Mouse (Mus musculus): Measurements from ENCODE around the gene Smap1.
"Not testable (repeated sequence)": the region's sequence is repeated elsewhere in the genome, so short reads cannot be mapped to it uniquely, and the experiment has no call there.

The Smap1 gene

DNA sequence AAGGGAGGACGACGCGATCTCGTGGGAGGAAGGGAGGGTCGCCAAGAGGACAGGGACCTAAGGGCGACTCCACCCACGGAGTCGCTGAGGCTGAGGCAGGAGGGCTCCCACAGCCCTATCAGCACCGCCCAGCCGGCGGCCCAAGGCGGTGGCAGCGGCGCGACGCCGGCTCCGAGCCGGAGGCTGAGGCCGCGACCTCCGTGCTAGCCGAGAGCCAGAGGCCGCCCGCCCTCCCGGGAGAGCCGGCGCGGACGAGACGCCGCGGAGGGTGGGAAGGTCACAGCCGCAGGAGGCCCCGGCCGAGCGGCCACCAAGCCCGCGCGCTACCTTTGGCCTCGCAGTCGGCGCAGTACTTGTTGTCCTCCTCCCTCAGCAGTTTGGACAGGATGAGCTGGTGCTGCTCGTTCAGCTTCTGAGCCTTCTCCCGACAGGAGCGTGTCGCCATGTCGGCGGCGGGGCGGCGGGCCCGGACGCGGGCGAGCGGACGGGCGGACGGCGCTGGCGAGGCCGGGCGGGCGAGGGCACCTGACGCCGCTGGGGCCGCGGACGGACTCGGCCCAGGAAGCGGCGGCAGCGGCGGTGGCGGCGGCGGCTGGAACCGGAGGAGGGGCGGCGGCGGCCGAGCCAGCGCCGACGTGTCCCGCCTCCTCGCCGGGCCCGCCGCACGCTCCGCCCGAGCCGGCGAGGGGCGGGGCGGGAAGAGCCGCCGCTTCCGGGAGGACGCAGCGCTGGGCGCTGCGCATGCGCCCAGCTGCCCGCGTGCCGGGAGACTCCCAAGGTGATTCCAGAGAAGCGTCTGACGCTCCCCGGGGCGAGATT is at the start of gene Smap1:
TSS of gene Smap1 (minus strand) at position 607 of the 819 bp plus-strand sequence.
- DNase-seq (ENCODE audit: low spot score in 2 of 2), result peak; percentile 89 to 90

DNA sequence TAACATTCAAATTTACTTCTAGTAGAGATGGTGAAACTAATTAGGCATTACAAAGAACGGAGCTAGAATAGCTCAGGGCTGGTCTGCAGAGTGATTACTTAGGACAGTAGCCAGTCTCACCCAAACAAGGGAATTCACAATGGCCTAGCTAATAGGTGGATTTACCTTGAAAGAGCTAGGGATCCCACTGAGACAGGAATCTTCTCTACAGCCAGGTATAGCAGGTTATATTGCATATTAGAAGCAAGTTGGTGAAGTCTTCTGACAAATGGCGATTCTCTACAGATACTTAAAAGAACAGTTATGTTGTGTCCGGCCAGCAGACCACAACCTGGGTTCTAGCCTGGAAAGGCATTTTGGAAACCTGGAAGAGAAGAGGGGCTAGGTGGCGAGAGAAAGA is 49.0 kb upstream of the Smap1 start:
- DNase-seq (ENCODE audit: low spot score in 2 of 2), result not testable (repeated sequence)

- DNase-seq (ENCODE audit: low spot score in 2 of 2), result no peak
Observed at GRCm38 (mm10) chr1:23968027-23968725, 46.1 kb upstream of the Smap1 start.

DNA sequence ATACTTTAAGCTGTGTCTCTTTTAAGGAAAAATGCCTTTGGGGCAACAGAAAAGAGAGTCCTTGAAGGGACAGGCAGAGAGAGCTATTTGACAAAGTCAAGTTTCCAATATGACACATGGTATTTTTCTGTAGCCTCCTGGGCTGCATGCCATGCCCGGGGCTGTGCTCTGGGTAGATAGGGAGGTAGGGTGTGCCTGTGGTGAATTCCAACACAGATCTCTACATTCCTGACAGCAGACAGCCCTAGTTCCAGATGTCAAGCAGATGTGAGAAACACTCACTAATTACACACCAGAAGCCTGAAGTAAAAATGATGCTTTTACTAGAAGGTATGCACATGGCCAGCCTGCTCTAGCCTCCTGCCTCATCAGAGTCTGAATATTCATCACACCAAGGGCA is 44.1 kb upstream of the Smap1 start:
- DNase-seq (ENCODE audit: low spot score in 2 of 2), result no peak

GRCm38 (mm10) chr1:23959415-23959732 is 37.3 kb upstream of the Smap1 start:
- DNase-seq (ENCODE audit: low spot score in 2 of 2), result no peak

- DNase-seq (ENCODE audit: low spot score in 2 of 2), result no peak
Observed at GRCm38 (mm10) chr1:23958668-23959414, 36.7 kb upstream of the Smap1 start.

- no peak for DNase-seq (ENCODE audit: low spot score in 2 of 2)
Observed at GRCm38 (mm10) chr1:23958101-23958500, 36.0 kb upstream of the Smap1 start.

DNA sequence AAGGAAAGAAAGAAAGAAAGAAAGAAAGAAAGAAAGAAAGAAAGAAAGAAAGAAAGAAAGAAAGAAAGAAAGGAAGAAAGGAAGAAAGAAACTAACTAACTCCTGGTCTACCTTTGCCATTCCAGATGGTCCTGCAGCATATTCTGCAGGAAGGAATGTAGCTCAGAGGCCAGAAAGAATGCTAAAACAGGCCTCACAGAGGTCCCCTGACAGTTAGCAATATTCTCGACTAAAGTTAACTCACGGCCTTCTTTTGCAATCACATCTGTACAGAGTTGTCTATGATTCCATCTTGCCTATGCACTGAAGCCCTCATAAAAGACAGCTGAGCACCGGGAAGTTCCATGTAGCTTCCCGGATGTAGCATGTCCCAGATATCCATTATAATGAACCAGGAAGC is 33.4 kb upstream of the Smap1 start:
- DNase-seq (ENCODE audit: low spot score in 2 of 2), result no peak

- peak in 1 of 2 experiments; percentile 48 for DNase-seq (ENCODE audit: low spot score in 2 of 2)
Observed at GRCm38 (mm10) chr1:23953921-23954320, 31.8 kb upstream of the Smap1 start.

DNA sequence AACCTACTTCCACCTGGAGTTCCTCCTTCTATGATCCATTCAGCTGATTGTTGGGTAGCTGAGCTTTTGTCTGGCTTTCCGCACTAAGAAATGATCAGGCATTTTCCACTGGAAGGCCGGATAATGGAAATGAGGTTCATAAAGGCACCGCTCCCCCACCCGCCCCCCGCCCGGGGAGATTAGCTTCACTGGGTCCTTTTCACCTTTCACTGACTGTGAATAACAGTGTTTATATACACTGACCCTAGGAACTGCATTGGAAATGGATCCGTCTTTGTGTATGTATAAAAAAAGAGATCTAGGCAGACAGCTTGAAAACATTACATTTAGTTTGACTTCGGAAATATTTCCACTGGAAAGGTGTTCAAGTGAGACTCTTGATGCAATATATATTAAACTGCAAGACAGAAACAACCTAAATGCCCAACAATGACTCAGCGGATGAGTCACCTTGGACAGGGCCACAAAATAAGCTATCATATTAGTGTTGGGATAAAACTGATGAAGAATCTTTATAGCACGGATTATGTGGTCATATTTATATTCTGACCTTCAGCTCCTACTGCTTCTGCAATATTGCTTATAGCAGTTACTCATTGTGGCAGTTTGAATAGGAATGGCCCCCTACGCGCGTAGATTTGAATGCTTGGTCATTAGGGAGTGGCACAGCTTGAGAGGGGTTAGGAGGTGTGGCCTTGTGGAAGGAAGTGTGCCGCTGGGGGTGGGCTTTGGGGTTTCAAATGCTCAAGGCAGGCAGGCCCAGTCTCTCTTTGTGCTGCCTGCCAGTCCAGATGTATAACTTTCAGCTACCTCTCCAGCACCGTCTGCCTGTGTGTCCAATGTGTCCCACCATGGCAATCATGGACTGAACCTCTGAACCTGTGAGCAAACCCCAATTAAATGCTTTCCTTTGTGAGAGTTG is 26.9 kb upstream of the Smap1 start:
- DNase-seq (ENCODE audit: low spot score in 2 of 2), result no peak

DNA sequence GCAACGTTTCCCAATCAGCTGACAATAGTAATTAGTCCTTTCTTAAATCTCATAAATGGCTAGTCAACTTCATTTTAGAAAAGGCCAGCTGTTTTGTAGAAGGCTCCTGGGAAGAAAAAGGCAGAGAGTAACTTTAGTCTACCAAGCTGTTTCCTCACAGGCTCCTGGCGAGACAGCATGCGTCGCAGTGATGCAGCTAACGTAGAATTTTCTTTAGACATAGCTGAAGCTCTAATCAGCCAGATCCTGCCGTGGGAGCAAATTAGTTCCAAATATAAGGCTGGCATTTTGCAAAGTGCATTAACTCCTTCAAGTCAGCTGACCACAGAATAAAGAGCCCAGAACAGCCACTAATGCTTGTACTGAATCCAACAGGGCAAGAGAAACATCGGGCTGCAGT is 26.2 kb upstream of the Smap1 start:
- peak; percentile 46 to 59 for DNase-seq (ENCODE audit: low spot score in 2 of 2)

GRCm38 (mm10) chr1:23944076-23944475 is 22.0 kb upstream of the Smap1 start:
- no peak for DNase-seq (ENCODE audit: low spot score in 2 of 2)

DNA sequence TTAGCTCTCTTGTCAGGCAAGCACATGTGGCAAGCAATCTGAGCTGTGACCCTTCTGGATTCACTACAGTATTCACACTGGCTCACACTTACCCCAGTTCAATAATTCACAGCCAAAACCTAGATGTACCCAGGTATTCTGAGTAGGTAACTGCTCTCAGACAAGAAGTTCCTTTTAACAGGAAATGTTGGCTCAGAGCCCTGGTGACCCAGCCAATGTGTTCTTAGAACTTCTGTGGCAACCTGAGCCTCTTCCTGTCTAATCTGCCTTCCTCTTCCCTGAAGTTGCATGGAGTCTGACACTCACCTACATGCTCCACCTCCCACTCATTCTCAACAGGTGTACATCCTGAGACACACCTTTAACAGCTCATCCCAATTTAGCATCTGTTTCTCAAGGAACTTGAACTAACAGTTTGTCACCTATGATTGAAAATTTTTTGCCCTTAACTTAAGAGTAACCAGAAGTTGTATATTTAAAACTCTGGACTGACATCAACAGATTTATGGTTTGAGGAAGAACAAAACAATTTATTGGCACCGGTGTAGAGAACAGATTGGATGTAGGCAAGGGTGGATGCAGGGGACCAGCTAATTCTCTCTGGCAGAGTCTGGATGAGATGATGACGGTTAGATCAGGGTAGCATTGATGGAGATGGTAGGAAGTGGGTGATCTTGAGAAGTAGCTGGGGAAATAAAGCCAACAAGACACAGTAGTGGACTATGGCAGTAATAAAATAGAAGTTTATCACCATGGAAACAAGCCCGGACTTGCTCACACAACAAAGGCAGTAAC is 21.2 kb upstream of the Smap1 start:
- DNase-seq (ENCODE audit: low spot score in 2 of 2), result no peak

DNA sequence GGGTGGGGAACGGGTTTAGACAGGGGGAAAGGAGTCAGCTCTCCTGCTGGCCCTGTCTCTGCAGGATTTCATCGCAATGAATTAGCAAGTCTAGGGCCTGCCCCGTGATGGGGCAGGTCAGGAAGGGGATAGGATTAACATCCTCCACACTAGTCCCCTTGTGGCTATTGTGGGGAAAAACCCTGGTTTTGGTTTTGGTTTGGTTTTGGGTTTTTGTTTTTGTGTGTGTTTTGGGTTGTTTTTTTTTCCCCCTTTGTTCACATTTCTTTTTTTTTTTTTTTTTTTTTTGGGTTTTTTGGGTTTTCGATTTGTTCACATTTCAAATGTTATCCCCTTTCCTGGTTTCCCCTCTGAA is 13.3 kb upstream of the Smap1 start:
- DNase-seq (ENCODE audit: low spot score in 2 of 2), result no peak

DNA sequence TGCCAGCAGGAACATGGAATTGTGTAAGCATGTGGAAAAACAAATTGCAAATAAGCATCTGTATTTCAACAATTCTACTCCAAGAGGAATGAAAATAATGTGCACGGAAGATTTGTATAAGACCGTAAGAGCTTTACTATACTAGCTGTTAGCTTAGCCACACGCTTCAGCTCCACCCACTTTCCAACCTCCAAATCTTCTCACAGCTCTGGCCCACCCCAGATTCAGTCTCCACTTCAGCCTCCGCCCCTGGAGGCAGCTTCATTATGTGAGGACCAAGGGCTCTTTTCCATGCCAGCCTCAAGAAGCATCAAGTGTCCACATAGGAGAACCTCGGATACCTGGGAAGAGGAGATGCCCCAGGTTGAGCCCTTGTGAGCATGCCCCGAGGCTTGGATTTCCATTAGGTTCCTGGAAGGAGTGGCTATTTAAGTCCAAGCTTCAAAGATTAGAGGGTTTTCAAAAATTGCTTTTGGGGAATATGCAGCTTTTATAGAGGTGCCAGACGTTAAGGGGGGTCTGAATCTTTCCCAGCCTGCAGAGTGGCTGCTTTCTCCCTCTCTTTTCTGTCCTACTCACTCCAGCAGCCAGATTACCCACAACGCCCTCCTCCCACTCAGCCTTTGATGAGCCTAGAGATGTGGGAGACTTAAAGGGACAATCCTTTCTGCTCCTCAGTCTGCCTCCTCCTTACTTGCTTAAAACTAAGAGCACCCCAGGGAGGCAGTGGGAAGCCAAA is 12.7 kb upstream of the Smap1 start:
- DNase-seq (ENCODE audit: low spot score in 2 of 2), result peak; percentile 45 to 67

GRCm38 (mm10) chr1:23929410-23929809 is 7.3 kb upstream of the Smap1 start:
- no peak for DNase-seq (ENCODE audit: low spot score in 2 of 2)

DNA sequence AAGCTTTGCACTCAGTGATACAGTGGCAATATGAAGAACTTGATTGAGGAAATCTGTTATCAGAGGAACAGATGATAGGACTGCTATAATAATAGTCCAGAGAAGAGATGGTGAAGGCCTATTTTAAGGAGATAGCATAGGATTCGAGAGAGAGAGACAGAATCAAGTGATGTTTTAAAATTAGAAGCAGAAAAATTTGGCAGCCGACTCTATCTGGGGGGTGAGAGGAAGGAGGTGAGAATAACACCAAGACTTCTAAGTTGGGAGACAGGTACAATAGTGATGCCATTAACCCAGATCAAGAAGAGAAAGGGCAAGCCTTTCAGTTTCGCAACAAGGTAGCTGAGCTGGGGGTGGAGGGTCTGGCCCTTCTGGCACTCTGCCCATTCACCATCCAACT is 6.3 kb upstream of the Smap1 start:
- no peak for DNase-seq (ENCODE audit: low spot score in 2 of 2)

DNA sequence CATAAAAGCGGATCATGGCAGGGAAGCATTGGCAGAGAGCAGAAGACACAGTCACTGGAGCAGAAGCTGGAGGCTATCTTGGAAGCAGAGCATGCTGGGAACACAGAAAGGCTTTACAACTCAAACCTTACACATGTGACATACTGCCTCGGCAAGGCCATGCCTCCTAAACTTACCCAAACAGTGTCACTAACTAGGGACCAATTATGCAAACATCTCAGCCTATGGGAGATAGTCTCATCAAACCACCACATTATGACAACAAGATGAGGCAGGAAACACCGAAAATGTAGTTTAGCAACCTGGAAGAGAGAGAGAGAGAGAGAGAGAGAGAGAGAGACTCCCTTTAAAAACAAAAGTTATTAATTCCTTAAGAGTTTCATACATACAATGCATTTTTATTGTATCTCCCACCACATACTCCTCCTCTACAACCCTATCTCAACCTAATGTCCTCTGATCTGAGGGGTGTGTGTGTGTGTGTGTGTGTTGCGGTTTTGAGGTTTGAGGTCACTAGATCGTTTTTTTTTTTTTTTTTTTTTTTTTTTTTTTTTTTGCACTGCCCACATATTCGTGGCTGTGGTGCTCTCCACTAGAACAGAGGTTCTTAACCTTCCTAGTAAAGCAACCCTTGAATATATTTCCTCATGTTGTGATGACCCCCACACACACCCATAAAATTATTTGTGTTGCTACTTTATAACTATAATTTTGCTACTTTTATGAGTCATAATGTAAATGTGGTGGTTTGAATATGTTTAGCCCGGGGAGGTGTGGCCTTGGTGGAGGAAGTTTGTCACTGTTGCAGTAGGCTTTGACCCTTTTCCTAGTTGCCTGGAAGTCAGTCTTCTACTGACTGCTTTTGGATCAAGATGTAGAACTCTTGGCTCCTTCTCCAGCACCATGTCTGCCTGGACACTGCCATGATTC is 1.9 kb upstream of the Smap1 start:
- DNase-seq (ENCODE audit: low spot score in 2 of 2), result no peak

DNA sequence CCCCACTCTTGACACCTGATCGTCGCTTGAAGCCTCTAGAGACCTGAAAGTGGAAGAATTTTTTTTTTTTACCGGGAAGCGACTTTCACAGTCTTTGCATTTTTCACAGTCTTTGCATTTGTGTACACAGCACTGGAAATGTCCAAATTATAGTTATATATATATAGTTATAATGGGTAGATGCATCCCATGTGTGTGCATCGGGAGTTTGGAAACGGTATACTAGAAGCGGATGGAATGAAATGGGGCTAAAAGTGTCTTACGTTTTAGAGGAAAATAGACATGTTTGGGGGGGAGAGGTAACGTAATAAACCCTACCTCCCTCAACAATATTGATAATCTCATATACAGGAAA is 390 bp upstream of the Smap1 start:
- DNase-seq (ENCODE audit: low spot score in 2 of 2), result no peak

Data from right cerebral cortex, postnatal 10 days (tissue).